Mouse (Mus musculus) small intestine, adult 2 months (tissue): ENCODE measurements around the gene Prr27. TPM values are rescaled to one million over a fixed set of nuclear protein-coding genes. Genes with fewer than 3 reads are reported as not detected.

ENCODE experiments used
- H3K27ac ChIP-seq: fragments of 200-500 bp; 2 replicates; pipeline ENCODE4 v1.5.1; 2012; ENCODE audit warnings: low read depth, low read length, control low read depth, inconsistent platforms; ENCODE audit not compliant: insufficient read depth
- H3K27me3 ChIP-seq: fragments of 200-500 bp; 2 replicates; pipeline ENCODE4 v1.6.1; 2012; ENCODE audit warnings: mild to moderate bottlenecking, moderate library complexity, low read length, inconsistent platforms; ENCODE audit not compliant: control insufficient read depth, insufficient read depth
- H3K36me3 ChIP-seq: fragments of 200-500 bp; 2 replicates; pipeline ENCODE4 v1.6.1; 2012; ENCODE audit warnings: mild to moderate bottlenecking, low read length, control low read depth, inconsistent platforms; ENCODE audit not compliant: control insufficient read depth, insufficient read depth
- H3K4me1 ChIP-seq: fragments of 200-500 bp; 2 replicates; pipeline ENCODE4 v1.6.1; 2012; ENCODE audit warnings: low read length, inconsistent platforms, mixed read lengths; ENCODE audit not compliant: control insufficient read depth, insufficient read depth, insufficient read length
- H3K4me3 ChIP-seq: fragments of 200-500 bp; 2 replicates; pipeline ENCODE4 v1.5.1; 2012; ENCODE audit warnings: low read depth, mild to moderate bottlenecking, control low read depth, inconsistent platforms, low read length, moderate library complexity
- CTCF ChIP-seq: fragments of 200-500 bp; IDR thresholded peaks from 2 replicates; pipeline ENCODE4 v1.5.1; 2012; ENCODE audit warnings: low read depth, mild to moderate bottlenecking, control low read depth, inconsistent platforms, low read length, moderate library complexity, mixed read lengths; ENCODE audit not compliant: insufficient replicate concordance, insufficient read length; ENCODE audit errors: extremely low read depth
- POLR2A ChIP-seq: fragments of 200-500 bp; IDR thresholded peaks from 2 replicates; pipeline ENCODE4 v1.6.1; 2012; ENCODE audit warnings: low read depth, mild to moderate bottlenecking, control low read depth, inconsistent platforms, low read length, moderate library complexity
- WGBS: fragments of 180-500 bp; shearing (Covaris S2); methylation state at CpG from one replicate; pipeline ENCODE4 v1.1.7; 2018; 5-methylcytosine and 5-hydroxymethylcytosine counted together
- polyA plus RNA-seq: library from polyadenylated mRNA; depleted of rRNA; stranded (reverse); fragments of >200 nt; gene quantifications from 2 replicates; pipeline ENCODE4 v1.2.3, GENCODE M21; 2012; rRNA removed

The Prr27 gene
- polyA plus RNA-seq, 1 experiment, result not detected

- Histone ChIP-seq H3K27ac (no peak within 1 kb of the TSS), H3K36me3 (no peaks in the 10 kb centered on the region), H3K4me1 (no peaks in the 10 kb centered on the region), H3K27me3 (no peaks in the 10 kb centered on the region), H3K4me3 (no peak within 1 kb of the TSS)
- 82% methylated on average over 1 of the region's 1 CpGs for WGBS
- no peak for TF ChIP-seq POLR2A
- TF ChIP-seq CTCF, result no peak
Measured at GRCm38 (mm10) chr5:87884729-87885128, 59.2 kb downstream of the Prr27 start, which contains the start of gene Odam. Gene Odam (plus strand): TSS chr5:87885029.

Other genes starting within 250 kb of the Prr27 start
- gene Sult1e1, start 234.1 kb upstream of the Prr27 start, polyA plus RNA-seq, result not detected in 2 replicates
- gene Csn1s1, start 159.5 kb upstream of the Prr27 start, polyA plus RNA-seq, result not detected in 2 replicates
- gene Csn2, start 126.1 kb upstream of the Prr27 start, polyA plus RNA-seq, result 0.28 TPM in 1 of 2 replicates, not detected in the other
- gene Csn1s2a, start 51.1 kb upstream of the Prr27 start, polyA plus RNA-seq, result not detected in 2 replicates
- gene Csn1s2b, start 17.6 kb upstream of the Prr27 start, polyA plus RNA-seq, result not detected in 2 replicates
- gene Odam, start 59.3 kb downstream of the Prr27 start, polyA plus RNA-seq, result not detected in 2 replicates
- not detected in 2 replicates for gene Csn3, start 99.9 kb downstream of the Prr27 start, polyA plus RNA-seq
- gene 2310003L06Rik, start 143.8 kb downstream of the Prr27 start, polyA plus RNA-seq, result not detected in 2 replicates
- not detected in 2 replicates for gene Gm28434, start 143.8 kb downstream of the Prr27 start, polyA plus RNA-seq
- not detected in 2 replicates for gene Cabs1, start 153.8 kb downstream of the Prr27 start, polyA plus RNA-seq
- not detected in 2 replicates for gene Smr3a, start 176.9 kb downstream of the Prr27 start, polyA plus RNA-seq